Mouse (Mus musculus) heart, embryonic 11.5 days (tissue): Measurements from ENCODE around the gene Zfp961. TPM values are rescaled to one million over a fixed set of nuclear protein-coding genes. Genes with fewer than 3 reads are reported as not detected.
"Not testable (repeated sequence)": the region's sequence is repeated elsewhere in the genome, so short reads cannot be mapped to it uniquely, and the experiment has no call there.

Experiments
- ATAC-seq: fragments of 200-750 bp; cut with Nextera tagmentation; replicated peaks from 2 replicates; pipeline ENCODE4 v1.8.0; 2017; ENCODE audit warnings: moderate library complexity; ENCODE audit not compliant: insufficient number of reproducible peaks, low FRiP score, low TSS enrichment
- H3K27ac ChIP-seq: fragments of 300-500 bp; sonication (generic); 2 replicates; pipeline ENCODE4 v1.5.1; 2014; ENCODE audit warnings: mild to moderate bottlenecking, low read depth, low read length
- H3K27me3 ChIP-seq: fragments of 300-500 bp; sonication (generic); 2 replicates; pipeline ENCODE4 v1.6.1; 2014; ENCODE audit warnings: mild to moderate bottlenecking, low read length, mixed read lengths; ENCODE audit not compliant: control insufficient read depth, insufficient read depth
- H3K36me3 ChIP-seq: fragments of 300-500 bp; sonication (generic); 2 replicates; pipeline ENCODE4 v1.6.1; 2014; ENCODE audit warnings: mild to moderate bottlenecking, low read length, moderate library complexity, mixed read lengths; ENCODE audit not compliant: control insufficient read depth, insufficient read depth
- H3K4me1 ChIP-seq: fragments of 300-500 bp; sonication (generic); 2 replicates; pipeline ENCODE4 v1.6.1; 2014; ENCODE audit warnings: low read length; ENCODE audit not compliant: control insufficient read depth, insufficient read depth
- H3K4me2 ChIP-seq: fragments of 300-500 bp; sonication (generic); 2 replicates; pipeline ENCODE4 v1.6.1; 2014; ENCODE audit warnings: mild to moderate bottlenecking, moderate library complexity
- H3K4me3 ChIP-seq: fragments of 300-500 bp; sonication (generic); 2 replicates; pipeline ENCODE4 v1.5.1; 2014; ENCODE audit warnings: low read depth, low read length
- H3K9ac ChIP-seq: fragments of 300-500 bp; sonication (generic); 2 replicates; pipeline ENCODE4 v1.6.1; 2014; ENCODE audit warnings: mild to moderate bottlenecking, low read depth, low read length, moderate library complexity
- H3K9me3 ChIP-seq: fragments of 300-500 bp; sonication (generic); replicated peaks from 2 replicates; pipeline ENCODE4 v1.6.1; 2016; ENCODE audit warnings: low read length; ENCODE audit not compliant: control insufficient read depth
- WGBS: fragments of 180-500 bp; shearing (Covaris S2); extraction: QIAGEN DNeasy Blood & Tissue Kit; methylation state at CpG from one replicate; pipeline ENCODE4 v1.1.7; 2014; ENCODE audit not compliant: insufficient replicate concordance; 5-methylcytosine and 5-hydroxymethylcytosine counted together
- polyA plus RNA-seq: library from polyadenylated mRNA; unstranded; fragments of >200 nt; fragmentation: Nextera tagmentation; extraction: Ambion mirVana; gene quantifications from 2 replicates; pipeline ENCODE4 v1.2.1, GENCODE M21; 2014

Zfp961 gene
- 15.2 and 15.7 TPM in 2 replicates for polyA plus RNA-seq

GRCm38 (mm10) chr8:71950482-71951221, at the start of gene Zfp961:
Zfp961 (plus strand) TSS chr8:71951038.
- H3K27ac ChIP-seq, result peak within 1 kb of the TSS; percentile 85
- H3K4me2 ChIP-seq, result peak within 1 kb of the TSS; percentile 79
- H3K9ac ChIP-seq, result peak within 1 kb of the TSS; percentile 89
- H3K9me3 ChIP-seq, result no peaks in the 10 kb centered on the region
- H3K4me1 ChIP-seq, result 0 out of 2 replicates have a peak, but pooled peaks cover 8% of the 10 kb centered on the region
- 3% methylated on average over 34 of the region's 34 CpGs for WGBS
- ATAC-seq, result peak; percentile 100
- H3K36me3 ChIP-seq, result no peaks in the 10 kb centered on the region; the same call in 1 of the 2 replicates
- no peaks in the 10 kb centered on the region; the same call in 1 of the 2 replicates for H3K27me3 ChIP-seq
- peak within 1 kb of the TSS; percentile 77 for H3K4me3 ChIP-seq

- H3K4me1 ChIP-seq, H3K36me3 ChIP-seq, H3K4me2 ChIP-seq, H3K27me3 ChIP-seq, H3K9me3 ChIP-seq, H3K9ac ChIP-seq, H3K4me3 ChIP-seq, ATAC-seq, H3K27ac ChIP-seq: not testable (repeated sequence)
- 64% methylated on average over 1 of the region's 1 CpGs for WGBS
These were observed 47.8 kb upstream of the Zfp961 start for GRCm38 (mm10) chr8:71903084-71903483.

- Histone ChIP-seq H3K9ac (no peak overlapping the region), H3K27ac (no peak overlapping the region), H3K9me3 (no peaks in the 10 kb centered on the region), H3K4me1 (no peaks in the 10 kb centered on the region), H3K36me3 (no peaks in the 10 kb centered on the region), H3K4me3 (no peak overlapping the region), H3K4me2 (no peak overlapping the region), H3K27me3 (no peaks in the 10 kb centered on the region)
- ATAC-seq, result no peak
- WGBS, result 93% methylated on average over 1 of the region's 1 CpGs
These were observed 44.0 kb upstream of the Zfp961 start for GRCm38 (mm10) chr8:71906809-71907208.

GRCm38 (mm10) chr8:71907798-71908257, 43.0 kb upstream of the Zfp961 start:
- Histone ChIP-seq H3K4me2 (peak overlapping the region; percentile 75), H3K36me3 (no peaks in the 10 kb centered on the region), H3K27me3 (no peaks in the 10 kb centered on the region), H3K4me1 (no peaks in the 10 kb centered on the region), H3K4me3 (peak overlapping the region; percentile 79), H3K9me3 (no peaks in the 10 kb centered on the region), H3K9ac (no peak overlapping the region), H3K27ac (peak overlapping the region; percentile 94; the same call in 1 of the 2 replicates)
- ATAC-seq, result no peak
- WGBS, result 92% methylated on average over 5 of the region's 5 CpGs

GRCm38 (mm10) chr8:71908309-71909261, 42.3 kb upstream of the Zfp961 start, which contains the start of the genes Zfp882 and Zfp617:
Zfp882 (plus strand) TSS chr8:71908608.
Zfp617 (plus strand) TSS chr8:71908635.
- Histone ChIP-seq H3K4me1 (no peaks in the 10 kb centered on the region), H3K4me2 (peak within 1 kb of the TSS; percentile 75), H3K9ac (peak within 1 kb of the TSS; percentile 99), H3K36me3 (no peaks in the 10 kb centered on the region), H3K9me3 (no peaks in the 10 kb centered on the region), H3K4me3 (peak within 1 kb of the TSS; percentile 79), H3K27ac (peak within 1 kb of the TSS; percentile 94), H3K27me3 (no peaks in the 10 kb centered on the region)
- ATAC-seq, result peak; percentile 91
- 6% methylated on average over 47 of the region's 47 CpGs for WGBS

GRCm38 (mm10) chr8:71912286-71912685, 38.6 kb upstream of the Zfp961 start:
- H3K4me3 ChIP-seq, result no peak overlapping the region
- ATAC-seq, result no peak

GRCm38 (mm10) chr8:71922567-71923401, 28.1 kb upstream of the Zfp961 start:
- WGBS, result under 1% methylated on average over 51 of the region's 57 CpGs
- ATAC-seq, result peak; percentile 99
- Histone ChIP-seq H3K4me1 (no peaks in the 10 kb centered on the region), H3K27ac (peak overlapping the region; percentile 98), H3K27me3 (no peaks in the 10 kb centered on the region), H3K9ac (peak overlapping the region; percentile 86), H3K4me3 (peak overlapping the region; percentile 66), H3K36me3 (0 out of 2 replicates have a peak, but pooled peaks cover 2% of the 10 kb centered on the region), H3K4me2 (peak overlapping the region; percentile 70), H3K9me3 (no peaks in the 10 kb centered on the region)

More at GRCm38 (mm10) chr8:71912286-71912685, 38.6 kb upstream of the Zfp961 start:
- WGBS, result 85% methylated on average over 2 of the region's 2 CpGs
- Histone ChIP-seq H3K27ac (no peak overlapping the region), H3K36me3 (peaks cover 11% of the 10 kb centered on the region; the same call in 1 of the 2 replicates), H3K27me3 (no peaks in the 10 kb centered on the region), H3K4me2 (no peak overlapping the region), H3K9ac (no peak overlapping the region), H3K4me1 (no peaks in the 10 kb centered on the region), H3K9me3 (no peaks in the 10 kb centered on the region)
